Mouse (Mus musculus): Measurements from ENCODE around the gene Hcrtr2.

Hcrtr2 gene

DNA sequence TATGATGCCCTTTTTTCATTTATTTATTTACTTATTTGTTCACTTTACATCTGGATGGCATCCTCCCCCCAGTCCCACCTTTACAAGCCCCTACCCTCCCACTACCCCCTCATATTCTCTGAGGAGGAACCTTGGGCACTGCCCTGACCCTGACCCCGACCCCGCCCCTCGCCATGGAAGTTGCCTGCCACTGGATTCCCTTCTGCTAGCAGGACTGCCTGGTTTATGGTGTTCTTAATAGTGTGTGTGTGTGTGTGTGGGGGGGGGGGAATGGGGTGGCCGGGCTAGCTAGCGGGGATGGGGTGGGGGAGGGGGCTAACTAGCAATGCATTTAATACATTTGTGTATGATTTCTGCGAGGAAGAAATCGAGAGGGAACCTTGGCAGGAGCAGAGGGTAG, 88.8 kb downstream of the Hcrtr2 start:
- no peak for DNase-seq

DNA sequence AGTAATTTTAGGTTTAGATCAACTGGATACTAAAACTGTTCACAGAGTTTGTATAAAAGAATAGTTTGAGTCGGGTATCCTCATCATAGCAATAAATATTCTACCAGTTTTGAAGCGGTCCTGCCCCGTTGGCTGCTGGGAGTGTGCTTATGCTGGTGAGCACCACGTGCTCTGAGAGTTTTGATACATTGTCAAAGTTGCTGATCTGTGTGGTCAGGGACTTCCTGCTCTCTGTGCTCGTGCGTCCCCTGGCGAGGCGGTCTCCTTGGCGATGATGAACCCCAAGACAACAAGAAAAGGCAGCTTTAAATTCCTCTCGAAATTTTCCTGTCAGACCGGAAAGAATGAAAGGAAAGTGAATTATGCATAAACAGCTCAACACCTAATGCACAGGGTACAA, 93.3 kb downstream of the Hcrtr2 start:
- DNase-seq: no peak

DNA sequence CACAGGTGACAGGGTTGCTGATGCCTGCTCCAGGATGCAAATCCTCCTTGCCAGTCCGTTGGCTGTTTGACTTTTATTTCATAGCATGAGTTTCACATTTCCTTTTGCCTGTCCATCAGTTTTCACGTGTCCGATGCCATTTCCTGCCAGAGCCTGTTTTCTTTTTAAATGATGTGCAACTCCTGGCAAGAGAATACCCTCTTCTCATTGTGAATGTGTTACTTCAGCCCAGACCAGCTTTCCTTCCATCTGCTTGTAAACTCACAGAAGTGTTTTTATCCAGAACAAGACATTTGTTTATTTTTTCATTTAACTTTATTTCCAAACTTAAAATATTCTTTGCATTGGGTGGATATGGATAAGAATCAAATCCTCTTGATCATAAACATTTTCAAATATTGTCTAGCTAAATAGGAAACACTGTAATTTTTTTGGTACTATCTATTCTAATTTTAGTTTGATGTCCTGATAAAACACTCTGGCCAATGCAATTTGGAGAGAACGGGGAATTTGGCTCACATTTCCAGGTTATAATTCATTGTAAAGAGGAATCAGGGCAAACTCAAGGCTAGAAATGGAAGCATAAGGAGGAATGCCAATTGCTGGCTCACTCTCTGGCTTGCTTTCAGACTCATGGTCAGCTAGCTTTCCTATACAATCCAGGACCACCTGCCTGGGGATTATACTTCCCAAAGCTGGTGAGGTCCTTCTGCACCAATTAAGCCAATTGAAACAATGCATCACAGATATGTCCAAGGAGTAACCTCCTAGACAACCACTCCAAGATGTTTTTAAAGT, 106.3 kb downstream of the Hcrtr2 start:
- DNase-seq: no peak

- DNase-seq: no peak
Observed at GRCm38 (mm10) chr9:76214678-76215077, 109.0 kb downstream of the Hcrtr2 start.

- no peak for DNase-seq
Observed at GRCm38 (mm10) chr9:76213557-76213956, 110.1 kb downstream of the Hcrtr2 start, which contains the start of gene Gfral. TSS of gene Gfral (minus strand) at chr9:76213657.

GRCm38 (mm10) chr9:76196917-76197316, 126.7 kb downstream of the Hcrtr2 start:
- no peak for DNase-seq

DNA sequence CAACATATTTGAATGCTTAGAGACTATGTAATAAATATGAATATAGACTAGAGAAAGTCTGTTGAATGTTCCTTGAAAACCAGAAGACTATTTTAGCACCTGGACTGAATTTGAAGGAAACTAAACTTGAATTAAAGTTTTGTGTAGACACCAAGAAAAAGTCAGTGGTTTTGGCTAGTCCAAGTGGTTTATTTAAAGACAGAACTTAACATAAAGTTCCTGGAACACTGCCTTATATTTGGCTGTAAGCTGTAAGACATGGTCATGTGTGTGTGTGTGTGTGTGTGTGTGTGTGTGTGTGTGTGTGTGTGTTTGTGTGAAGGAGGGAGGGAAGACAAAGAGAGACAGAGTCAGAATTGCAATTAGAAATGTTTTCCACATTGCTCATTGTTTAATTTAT, 144.4 kb downstream of the Hcrtr2 start:
- DNase-seq: no peak

All from retina, postnatal 1 day (tissue).